Mouse (Mus musculus): Measurements from ENCODE around the gene Slc35f2.
A peak's percentile ranks its signal among the peaks of the same experiment; 100 is the strongest.

The Slc35f2 gene

GRCm38 (mm10) chr9:53829081-53829865 is 57.9 kb downstream of the Slc35f2 start:
- peak; percentile 70 to 71 for DNase-seq (ENCODE audit: low spot score in 2 of 2)

GRCm38 (mm10) chr9:53829866-53830209 is 58.5 kb downstream of the Slc35f2 start:
- peak in 1 of 2 experiments; percentile 32 for DNase-seq (ENCODE audit: low spot score in 2 of 2)

GRCm38 (mm10) chr9:53835039-53835438 is 63.7 kb downstream of the Slc35f2 start:
- no peak for DNase-seq (ENCODE audit: low spot score in 2 of 2)

GRCm38 (mm10) chr9:53835976-53836375 is 64.6 kb downstream of the Slc35f2 start:
- DNase-seq (ENCODE audit: low spot score in 2 of 2), result peak in 1 of 2 experiments; percentile 20

GRCm38 (mm10) chr9:53838816-53839215 is 67.5 kb downstream of the Slc35f2 start:
- DNase-seq (ENCODE audit: low spot score in 2 of 2), result no peak

- DNase-seq (ENCODE audit: low spot score in 2 of 2), result no peak
Measured at GRCm38 (mm10) chr9:53848548-53848947, 77.2 kb downstream of the Slc35f2 start.

- no peak for DNase-seq (ENCODE audit: low spot score in 2 of 2)
Measured at GRCm38 (mm10) chr9:53849864-53850263, 78.5 kb downstream of the Slc35f2 start, which contains the start of gene Sln. Gene Sln (plus strand): TSS chr9:53850164.

GRCm38 (mm10) chr9:53852158-53852557 is 80.8 kb downstream of the Slc35f2 start:
- DNase-seq (ENCODE audit: low spot score in 2 of 2), result no peak

- no peak for DNase-seq (ENCODE audit: low spot score in 2 of 2)
Measured at GRCm38 (mm10) chr9:53853672-53854071, 82.3 kb downstream of the Slc35f2 start.

- no peak for DNase-seq (ENCODE audit: low spot score in 2 of 2)
Measured at GRCm38 (mm10) chr9:53854525-53854924, 83.2 kb downstream of the Slc35f2 start.

GRCm38 (mm10) chr9:53857864-53858263 is 86.5 kb downstream of the Slc35f2 start:
- DNase-seq (ENCODE audit: low spot score in 2 of 2), result no peak
